Mouse (Mus musculus) ES-Bruce4 (cell line): Measurements from ENCODE around the gene Gdf1.

Experiments used
- CTCF ChIP-seq: IDR thresholded peaks from one replicate; pipeline ENCODE4 v1.8.1; 2011; ENCODE audit warnings: low read depth, low read length
- EP300 ChIP-seq: IDR thresholded peaks from 2 replicates; pipeline ENCODE4 v1.6.1; 2011; ENCODE audit warnings: low read depth, low read length; ENCODE audit not compliant: insufficient read depth
- POLR2A ChIP-seq: IDR thresholded peaks from one replicate; pipeline ENCODE4 v1.8.1; 2011; ENCODE audit warnings: low read length; ENCODE audit not compliant: insufficient read depth

DNA sequence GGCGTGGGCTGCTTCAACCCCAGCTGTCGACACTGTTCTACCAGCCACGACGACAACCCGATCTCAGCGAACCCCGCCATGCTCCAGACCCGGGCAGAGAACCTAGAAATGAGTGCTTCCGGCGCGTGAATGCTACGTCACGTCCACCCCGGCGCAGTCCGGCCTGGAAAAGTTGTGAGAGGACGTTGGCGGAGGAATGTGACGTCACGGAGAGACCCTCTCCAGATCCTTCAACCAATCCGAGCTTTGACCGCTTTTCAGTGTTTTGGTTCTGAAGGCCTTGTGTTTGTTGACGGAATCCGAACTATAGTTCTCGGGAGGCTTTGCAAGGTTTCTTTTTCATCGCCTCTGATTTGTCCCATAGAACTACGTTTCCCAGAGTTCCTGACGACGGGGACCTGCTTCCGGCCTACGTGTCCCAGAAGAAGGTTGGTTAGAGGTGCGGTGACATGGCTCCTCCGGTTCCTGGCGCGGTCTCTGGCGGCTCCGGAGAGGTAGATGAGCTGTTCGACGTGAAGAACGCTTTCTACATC is 27.2 kb upstream of the Gdf1 start, which contains the start of the genes Ddx49 and Cope:
- no peak for TF ChIP-seq CTCF
- no peak for TF ChIP-seq EP300
- no peak for TF ChIP-seq POLR2A
